Mouse (Mus musculus) cerebellum, adult 9-11 months (tissue): ENCODE results near the gene Rpl26.

Source experiments
- DNase-seq: peaks from one replicate; pipeline ENCODE4 v3.0.0; 2022

The Rpl26 gene

GRCm38 (mm10) chr11:68891823-68892222 lies 9.6 kb upstream of the Rpl26 start:
- no peak for DNase-seq

- DNase-seq: no peak
Observed at GRCm38 (mm10) chr11:68892233-68892832, 9.1 kb upstream of the Rpl26 start.

GRCm38 (mm10) chr11:68893911-68894464 lies 7.4 kb upstream of the Rpl26 start:
- DNase-seq: no peak

- no peak for DNase-seq
Observed at GRCm38 (mm10) chr11:68896247-68896646, 5.1 kb upstream of the Rpl26 start.

GRCm38 (mm10) chr11:68897120-68897519 lies 4.3 kb upstream of the Rpl26 start:
- peak; percentile 30 for DNase-seq

- no peak for DNase-seq
Observed at GRCm38 (mm10) chr11:68897838-68898237, 3.5 kb upstream of the Rpl26 start.

- no peak for DNase-seq
Observed at GRCm38 (mm10) chr11:68898790-68899189, 2.6 kb upstream of the Rpl26 start.

GRCm38 (mm10) chr11:68899815-68900214 lies 1.6 kb upstream of the Rpl26 start:
- DNase-seq: no peak

GRCm38 (mm10) chr11:68900519-68901350 lies 648 bp upstream of the Rpl26 start:
- no peak for DNase-seq

- no peak for DNase-seq
Observed at GRCm38 (mm10) chr11:68902047-68902364, 623 bp downstream of the Rpl26 start.

- DNase-seq: no peak
Observed at GRCm38 (mm10) chr11:68902367-68902766, 984 bp downstream of the Rpl26 start.

- no peak for DNase-seq
Observed at GRCm38 (mm10) chr11:68902823-68903222, 1.4 kb downstream of the Rpl26 start.

GRCm38 (mm10) chr11:68903775-68904174 lies 2.4 kb downstream of the Rpl26 start:
- no peak for DNase-seq

GRCm38 (mm10) chr11:68904375-68905137 lies 3.2 kb downstream of the Rpl26 start:
- DNase-seq: peak; percentile 65

GRCm38 (mm10) chr11:68905138-68905531 lies 3.8 kb downstream of the Rpl26 start:
- DNase-seq: no peak

- no peak for DNase-seq
Observed at GRCm38 (mm10) chr11:68905665-68906460, 4.5 kb downstream of the Rpl26 start.

GRCm38 (mm10) chr11:68906461-68906790 lies 5.0 kb downstream of the Rpl26 start:
- DNase-seq: no peak

- DNase-seq: no peak
Observed at GRCm38 (mm10) chr11:68907251-68907650, 5.9 kb downstream of the Rpl26 start.

- DNase-seq: no peak
Observed at GRCm38 (mm10) chr11:68908846-68909503, 7.6 kb downstream of the Rpl26 start.

GRCm38 (mm10) chr11:68911531-68912177 lies 10.3 kb downstream of the Rpl26 start:
- no peak for DNase-seq

GRCm38 (mm10) chr11:68914566-68914965 lies 13.2 kb downstream of the Rpl26 start:
- DNase-seq: no peak

GRCm38 (mm10) chr11:68923191-68923590 lies 21.8 kb downstream of the Rpl26 start:
- DNase-seq: no peak
